Mouse (Mus musculus): ENCODE measurements at regions not wholly inside any gene's neighbourhood (a gene's known extent, or its start where the extent isn't known, plus 50 kb on each side); places are given as distances from the start of the nearest gene placed in this dataset.

DNA sequence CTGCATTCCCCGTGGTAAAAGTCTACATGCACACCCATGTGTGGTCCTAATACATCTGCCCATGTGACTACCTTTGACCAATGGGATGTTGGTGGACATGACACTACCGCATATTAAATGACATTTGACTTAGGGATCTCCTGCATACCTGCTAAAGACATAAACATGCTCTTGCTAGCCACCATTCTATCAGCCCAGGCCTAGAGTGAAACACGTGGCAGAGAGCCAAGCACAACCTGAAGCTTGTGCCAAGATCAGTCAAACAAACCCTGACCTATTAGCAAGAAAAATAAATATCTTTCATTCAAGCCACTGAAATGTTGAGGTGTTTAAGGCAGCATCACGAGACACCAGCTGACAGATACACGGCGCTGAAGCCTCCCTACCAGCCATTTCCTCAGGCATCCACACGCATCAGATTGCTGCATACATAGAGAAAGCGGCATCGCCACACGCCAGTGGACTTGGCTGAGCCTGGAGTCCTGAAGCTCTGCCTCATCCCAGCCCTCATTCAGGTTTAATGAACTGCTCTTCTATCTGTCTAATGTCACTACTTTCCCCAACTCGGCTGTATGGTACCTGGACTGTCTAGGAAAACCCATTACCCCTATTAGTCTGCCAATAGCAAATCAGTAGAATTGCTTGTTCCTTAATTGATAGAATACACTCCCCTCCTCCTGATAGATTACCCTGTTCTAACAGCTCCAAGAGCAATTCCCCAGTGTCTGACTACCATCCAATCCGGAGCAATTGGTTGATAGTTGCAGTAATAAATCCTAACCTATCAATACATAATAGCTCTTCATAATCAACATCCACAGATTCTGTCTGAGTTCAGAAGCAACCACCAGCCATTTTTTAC lies 242.8 kb upstream of the Rsrc1 start:
- no peak for DNase-seq (ENCODE audit: low spot score in 2 of 2)

- DNase-seq (ENCODE audit: low spot score in 2 of 2) = no peak
Measured at GRCm38 (mm10) chr3:66739356-66740014, 241.7 kb upstream of the Rsrc1 start.

DNA sequence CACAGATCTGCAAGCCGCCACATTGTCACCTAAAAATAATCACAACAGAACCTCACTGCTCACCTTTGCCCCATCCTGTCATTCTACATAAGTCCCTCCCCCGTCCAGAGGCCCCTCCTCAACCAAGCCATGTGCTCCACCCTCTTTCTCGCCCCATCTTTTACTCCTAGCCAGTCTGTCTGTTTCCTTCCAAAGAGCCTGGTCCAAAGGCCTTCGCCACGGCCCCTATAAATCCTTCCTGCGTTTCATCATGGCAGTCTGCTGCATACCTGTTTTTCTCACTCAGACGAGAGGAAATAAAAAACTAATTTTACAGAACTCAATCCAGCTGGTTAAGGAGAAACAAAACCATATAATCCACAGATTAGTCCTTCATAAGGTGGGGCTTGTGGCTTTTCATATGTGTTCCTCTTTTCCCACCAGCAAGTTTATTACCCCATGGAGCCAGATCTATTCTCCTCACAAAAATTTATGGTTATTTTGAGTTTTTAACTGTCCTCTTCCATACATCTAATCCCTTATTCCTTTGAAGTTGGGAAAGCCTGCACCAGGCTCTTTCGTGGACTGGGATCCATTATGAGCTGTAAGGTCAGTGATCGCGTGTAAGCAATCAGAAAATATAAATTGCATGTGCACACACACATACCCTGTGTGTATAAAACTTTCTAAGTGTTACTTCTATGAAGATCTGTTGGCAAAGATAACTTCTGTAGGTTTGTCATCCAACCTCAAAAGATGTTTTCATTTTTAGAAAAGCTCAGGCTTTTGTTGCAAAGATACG lies 236.9 kb upstream of the Rsrc1 start:
- no peak for DNase-seq (ENCODE audit: low spot score in 2 of 2)

GRCm38 (mm10) chr3:66746373-66747072 lies 234.7 kb upstream of the Rsrc1 start:
- DNase-seq (ENCODE audit: low spot score in 2 of 2) = peak in 1 of 2 experiments; percentile 14

GRCm38 (mm10) chr3:66747073-66747710 lies 234.0 kb upstream of the Rsrc1 start:
- DNase-seq (ENCODE audit: low spot score in 2 of 2) = no peak

DNA sequence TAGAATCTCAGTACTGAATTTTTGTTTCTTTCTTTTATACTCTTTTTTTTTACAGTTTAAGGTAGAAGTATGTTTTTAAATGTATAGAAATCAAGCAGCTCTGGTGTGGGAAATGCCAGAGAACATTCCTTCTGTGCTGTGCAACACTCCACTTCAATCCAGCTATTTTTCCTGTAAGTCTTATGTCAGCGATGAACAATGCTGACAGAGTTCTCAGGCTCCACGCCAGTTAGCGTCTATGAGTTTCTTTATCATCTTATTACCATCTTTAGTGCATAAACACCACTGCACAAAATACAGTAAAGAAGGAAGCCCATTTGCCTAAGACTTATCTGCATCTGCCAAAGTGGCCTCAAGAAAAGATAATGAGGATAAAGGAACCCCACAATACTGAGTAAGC lies 223.0 kb upstream of the Rsrc1 start:
- DNase-seq (ENCODE audit: low spot score in 2 of 2) = no peak

DNA sequence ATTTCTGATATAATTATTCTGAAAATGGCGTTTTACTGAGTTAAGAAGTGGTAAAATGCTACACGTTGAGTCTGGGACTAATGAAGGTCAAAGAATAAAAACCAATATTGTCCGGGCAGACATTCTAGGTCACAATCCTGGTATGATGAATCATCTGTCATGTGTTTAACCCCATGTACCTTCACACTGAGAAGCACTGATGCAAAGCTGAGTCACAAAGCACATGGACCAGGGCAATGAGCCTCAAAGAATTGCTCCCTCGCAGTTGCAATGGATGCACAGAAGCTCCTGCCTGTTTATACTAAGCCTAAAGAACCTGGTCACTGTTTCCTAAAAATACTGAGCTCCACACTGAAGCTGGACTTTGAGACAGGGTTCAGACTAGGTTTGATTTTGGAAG lies 221.3 kb upstream of the Rsrc1 start:
- DNase-seq (ENCODE audit: low spot score in 2 of 2) = no peak

- no peak for DNase-seq (ENCODE audit: low spot score in 2 of 2)
Measured at GRCm38 (mm10) chr3:66762446-66762845, 218.7 kb upstream of the Rsrc1 start.

DNA sequence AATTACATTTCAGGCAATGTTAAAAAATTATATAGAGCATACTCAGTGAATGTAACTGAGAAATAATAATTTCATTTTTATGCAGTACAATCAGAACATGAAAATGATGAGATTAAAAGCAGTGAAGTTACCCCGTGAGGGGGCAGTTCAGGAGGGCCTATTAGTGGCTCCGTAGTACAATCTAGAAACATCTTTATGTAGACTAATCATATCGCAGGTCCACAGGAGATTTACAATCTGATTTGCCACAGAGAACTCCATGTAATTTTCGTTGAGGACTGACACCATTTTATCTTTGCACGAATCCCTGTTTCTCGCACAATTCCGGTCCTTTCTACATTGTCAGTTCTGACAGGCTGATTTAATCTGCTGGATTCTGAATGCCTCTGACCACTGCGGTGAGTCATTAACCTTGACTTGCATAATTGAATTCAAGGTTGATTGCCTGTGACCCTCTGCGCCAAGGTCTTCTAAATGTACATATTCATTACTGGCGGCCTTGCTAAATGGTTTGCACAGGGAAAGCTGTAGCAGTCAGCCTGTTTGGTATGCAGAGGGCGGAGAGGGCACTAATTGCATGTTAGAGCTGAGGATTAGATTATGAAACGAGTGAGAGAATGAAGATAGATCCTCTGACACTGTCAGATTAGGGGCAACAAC lies 183.7 kb upstream of the Rsrc1 start:
- DNase-seq (ENCODE audit: low spot score in 2 of 2) = no peak

GRCm38 (mm10) chr3:66798292-66798691 lies 182.9 kb upstream of the Rsrc1 start:
- no peak for DNase-seq (ENCODE audit: low spot score in 2 of 2)

GRCm38 (mm10) chr3:66802538-66802937 lies 178.7 kb upstream of the Rsrc1 start:
- no peak for DNase-seq (ENCODE audit: low spot score in 2 of 2)

DNA sequence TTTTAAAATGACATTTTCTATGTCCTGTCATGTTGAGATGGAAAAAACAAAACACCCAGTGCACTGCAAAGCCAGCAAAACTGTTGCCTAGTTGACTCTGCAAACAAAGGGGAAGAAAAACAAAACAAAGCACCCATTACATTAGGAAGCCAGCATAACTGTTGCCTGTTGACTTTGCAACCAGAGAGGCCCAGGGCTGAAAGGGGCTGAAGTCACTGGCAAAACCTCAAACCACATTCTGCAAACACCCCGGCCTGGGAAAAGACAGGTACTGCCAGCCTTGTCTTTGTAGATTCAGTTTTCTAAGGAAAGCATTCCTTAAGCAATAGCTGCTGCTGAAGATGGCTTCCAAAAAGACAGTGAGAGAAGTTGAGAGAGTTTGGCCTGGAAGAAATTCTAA lies 175.0 kb upstream of the Rsrc1 start:
- no peak for DNase-seq (ENCODE audit: low spot score in 2 of 2)

GRCm38 (mm10) chr3:66812686-66813445 lies 168.3 kb upstream of the Rsrc1 start:
- no peak for DNase-seq (ENCODE audit: low spot score in 2 of 2)

GRCm38 (mm10) chr3:66825761-66826160 lies 155.4 kb upstream of the Rsrc1 start:
- DNase-seq (ENCODE audit: low spot score in 2 of 2) = no peak

All from frontal cortex, postnatal 10 days (tissue).